In genomic region chr10:82127850-82128401, GRCm38 (mm10) we compare ENCODE assay signal across 7 mouse cellular contexts. TPM values are rescaled to one million over a fixed set of nuclear protein-coding genes. Genes with fewer than 3 reads are reported as not detected.
DNase-seq lines count a peak whose midpoint lies in the region; ATAC-seq lines count a peak whose summit lies in the region.

Gene AU041133, plus strand, starts transcription at chr10:82128013.

- intact Hi-C loops in gastrocnemius, postnatal 36 days (cut with DNase I) = no loop called here
- intact Hi-C loops in left cerebral cortex, postnatal 25 days (cut with DNase I) = no loop called here

- H3K27ac ChIP-seq in intestine, embryonic 15.5 days = peak within 1 kb of the TSS; percentile 80
- H3K27ac ChIP-seq in midbrain, embryonic 10.5 days (replicated peaks) = peak within 1 kb of the TSS; percentile 90

- H3K9ac ChIP-seq in intestine, embryonic 15.5 days = peak within 1 kb of the TSS; percentile 72

- H3K36me3 ChIP-seq in intestine, embryonic 15.5 days = no peaks in the 10 kb centered on the region
- peaks cover 30% of the 10 kb centered on the region for H3K36me3 ChIP-seq in midbrain, embryonic 10.5 days

- ATAC-seq in intestine, embryonic 15.5 days = peak; percentile 100

- 3% methylated on average over 41 of the region's 41 CpGs for WGBS in intestine, embryonic 15.5 days
- 3% methylated on average over 41 of the region's 41 CpGs for WGBS in midbrain, embryonic 10.5 days

- no peaks in the 10 kb centered on the region for H3K27me3 ChIP-seq in intestine, embryonic 15.5 days (replicated peaks)
- no peaks in the 10 kb centered on the region for H3K27me3 ChIP-seq in midbrain, embryonic 10.5 days (ENCODE audit: low read depth, poor library complexity, severe bottlenecking)

- peaks cover 3% of the 10 kb centered on the region; the same call in 1 of the 2 replicates for H3K4me1 ChIP-seq in intestine, embryonic 15.5 days (replicated peaks)
- H3K4me1 ChIP-seq in midbrain, embryonic 10.5 days = peaks cover 10% of the 10 kb centered on the region; the same call in 1 of the 2 replicates

- peak; percentile 90 for DNase-seq in adrenal gland, adult 2 months
- peak; percentile 82 for DNase-seq in embryo, embryonic 11.5 days (ENCODE audit: low read depth, low spot score)
- peak; percentile 64 to 67 for DNase-seq in gastrocnemius, postnatal 36 days
- DNase-seq in left cerebral cortex, postnatal 25 days (ENCODE audit: low spot score in 2 of 2) = peak; percentile 92 to 97
- peak; percentile 91 for DNase-seq in midbrain, embryonic 10.5 days (ENCODE audit: low spot score)
- peak; percentile 83 for DNase-seq in right cerebral cortex, postnatal 4 days

- H3K4me2 ChIP-seq in intestine, embryonic 15.5 days (replicated peaks) = peak within 1 kb of the TSS; percentile 53

- no peaks in the 10 kb centered on the region for H3K9me3 ChIP-seq in intestine, embryonic 15.5 days
- H3K9me3 ChIP-seq in midbrain, embryonic 10.5 days (replicated peaks) = peaks cover 62% of the 10 kb centered on the region

- H3K4me3 ChIP-seq in intestine, embryonic 15.5 days (replicated peaks) = peak within 1 kb of the TSS; percentile 79
- H3K4me3 ChIP-seq in midbrain, embryonic 10.5 days = peak within 1 kb of the TSS; percentile 76

RNA-seq across cellular contexts. Expression of gene AU041133, which starts in this region (rescaled TPM):
- 1 to 10 TPM; 2.3 to 3.8 TPM for total RNA-seq in adrenal gland, adult 2 months (2021)
- polyA plus RNA-seq in adrenal gland, adult 2 months (2012; rRNA removed) = 0.06 and 0.13 TPM in 2 replicates
- under 1 TPM; 0.41 to 0.67 TPM for total RNA-seq in gastrocnemius, postnatal 36 days (2021)
- polyA plus RNA-seq in intestine, embryonic 15.5 days (2015; fragmentation: Nextera tagmentation; extraction: Ambion mirVana) = 4.6 and 5.4 TPM in 2 replicates
- 10 to 100 TPM in 1 of 2 experiments, 1 to 10 TPM in 1; 9.2 to 10.4 TPM for total RNA-seq in left cerebral cortex, postnatal 25 days (2021)
- polyA plus RNA-seq in midbrain, embryonic 10.5 days (2016; fragmentation: Nextera tagmentation; extraction: Ambion mirVana) = 4.9 and 6.2 TPM in 2 replicates

Comparison
In these comparisons a context has a peak if more than half of its experiments do, and no peak if none do; other contexts are left out.
1. Peak in every context shown above with its lines: DNase-seq, ATAC-seq, H3K4me3 ChIP-seq and H3K27ac ChIP-seq.
2. Peak in DNase-seq in gastrocnemius, postnatal 36 days; RNA of the gene not detected or under 1 TPM.